Mouse (Mus musculus): ENCODE measurements around the gene Gm10273.

DNA sequence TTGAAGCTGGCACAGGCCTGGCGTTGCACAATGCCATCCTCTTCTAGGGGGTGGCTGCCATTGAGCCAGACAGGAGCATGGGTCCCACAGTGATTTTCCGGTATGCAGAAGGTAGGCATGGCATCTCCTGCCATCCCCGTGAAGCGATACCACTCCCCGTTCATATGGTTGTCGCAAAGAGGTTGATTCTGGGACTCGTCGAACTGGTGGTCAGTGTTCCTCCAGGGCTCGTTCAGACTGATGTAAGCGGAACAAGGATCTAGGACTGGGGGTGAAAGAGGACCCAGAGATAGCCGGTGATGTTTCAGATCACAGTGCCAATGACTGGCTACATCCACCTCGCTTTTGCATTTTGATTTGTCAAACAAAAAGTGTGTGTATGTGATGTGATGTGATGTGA is 43.2 kb downstream of the Gm10273 start:
- TF ChIP-seq CTCF (IDR thresholded peaks at IDR 0.05; ENCODE audit: extremely low read depth, insufficient read length, insufficient replicate concordance, low read depth, low read length) = no peak
- TF ChIP-seq POLR2A (IDR thresholded peaks at IDR 0.05; ENCODE audit: low read depth, low read length) = no peak
